Mouse (Mus musculus): Measurements from ENCODE around the gene Arhgap23. TPM values are rescaled to one million over a fixed set of nuclear protein-coding genes. Genes with fewer than 3 reads are reported as not detected.

Arhgap23 gene
- polyA plus RNA-seq, 1 experiment from 2014 or later, result 7.8 TPM

DNA sequence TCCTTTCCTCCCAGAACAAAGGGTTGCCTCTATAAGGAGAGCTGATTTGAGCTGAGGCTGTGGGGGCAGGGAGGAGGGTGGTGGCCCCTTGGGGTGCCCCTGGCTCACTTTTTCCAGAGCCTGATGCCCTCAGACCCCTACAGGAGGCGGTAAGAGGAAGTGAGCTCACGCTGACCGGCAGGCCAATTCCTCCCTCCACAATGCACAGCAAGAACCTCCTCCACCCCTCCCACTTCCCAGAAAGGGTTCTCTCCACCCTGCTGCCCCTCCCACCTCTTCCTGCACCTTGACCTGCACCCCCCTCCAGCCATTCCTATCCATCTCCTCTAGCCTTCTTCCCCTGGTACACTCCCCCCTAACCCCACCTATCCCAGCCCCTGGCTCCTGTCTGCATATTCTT, 3.2 kb upstream of the Arhgap23 start:
- no peak for DNase-seq (ENCODE audit: low spot score)
- H3K9me3 ChIP-seq, result no peaks in the 10 kb centered on the region
- 0 out of 2 replicates have a peak overlapping the region, but pooled peaks have one; percentile 15 for H3K4me3 ChIP-seq
- 10% methylated on average over 3 of the region's 3 CpGs for WGBS
- H3K27me3 ChIP-seq (ENCODE audit: insufficient read depth, poor library complexity, severe bottlenecking), result 0 out of 2 replicates have a peak, but pooled peaks cover 1% of the 10 kb centered on the region
- H3K4me1 ChIP-seq, result peaks cover 59% of the 10 kb centered on the region
- no peaks in the 10 kb centered on the region for H3K36me3 ChIP-seq
- peak overlapping the region; percentile 82 for H3K27ac ChIP-seq

DNA sequence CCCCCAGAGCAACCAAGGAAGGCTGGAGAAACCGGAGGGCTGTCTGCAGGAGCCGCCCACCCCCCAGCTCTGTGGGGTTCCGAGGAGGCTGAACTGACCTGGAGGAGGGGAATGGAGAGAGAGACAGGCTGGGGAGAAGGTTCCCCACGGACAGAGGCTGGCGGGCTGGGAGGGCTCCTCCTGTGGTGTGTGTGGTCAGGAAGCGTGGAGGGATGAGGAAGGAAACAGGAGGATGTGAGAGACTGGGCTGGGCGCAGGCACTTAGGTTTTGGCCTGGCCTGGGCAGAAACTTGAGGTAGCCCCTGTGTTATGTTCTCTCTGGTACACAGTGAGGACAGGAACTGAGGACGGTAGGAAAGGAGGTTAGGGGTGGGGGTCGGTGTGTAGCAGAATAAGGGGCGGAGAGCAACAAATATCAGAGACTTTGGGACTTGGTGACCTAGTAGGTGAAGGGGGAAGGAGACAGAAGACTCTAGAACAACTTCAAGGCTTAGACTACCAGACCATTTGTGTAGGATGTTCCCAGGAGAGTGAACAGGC, 2.5 kb upstream of the Arhgap23 start:
- 42% methylated on average over 10 of the region's 10 CpGs for WGBS
- H3K27me3 ChIP-seq (ENCODE audit: insufficient read depth, poor library complexity, severe bottlenecking), result no peaks in the 10 kb centered on the region
- no peak for DNase-seq (ENCODE audit: low spot score)
- H3K27ac ChIP-seq, result peak overlapping the region; percentile 82
- 0 out of 2 replicates have a peak overlapping the region, but pooled peaks have one; percentile 15 for H3K4me3 ChIP-seq
- H3K36me3 ChIP-seq, result no peaks in the 10 kb centered on the region
- peaks cover 59% of the 10 kb centered on the region for H3K4me1 ChIP-seq
- H3K9me3 ChIP-seq, result no peaks in the 10 kb centered on the region

DNA sequence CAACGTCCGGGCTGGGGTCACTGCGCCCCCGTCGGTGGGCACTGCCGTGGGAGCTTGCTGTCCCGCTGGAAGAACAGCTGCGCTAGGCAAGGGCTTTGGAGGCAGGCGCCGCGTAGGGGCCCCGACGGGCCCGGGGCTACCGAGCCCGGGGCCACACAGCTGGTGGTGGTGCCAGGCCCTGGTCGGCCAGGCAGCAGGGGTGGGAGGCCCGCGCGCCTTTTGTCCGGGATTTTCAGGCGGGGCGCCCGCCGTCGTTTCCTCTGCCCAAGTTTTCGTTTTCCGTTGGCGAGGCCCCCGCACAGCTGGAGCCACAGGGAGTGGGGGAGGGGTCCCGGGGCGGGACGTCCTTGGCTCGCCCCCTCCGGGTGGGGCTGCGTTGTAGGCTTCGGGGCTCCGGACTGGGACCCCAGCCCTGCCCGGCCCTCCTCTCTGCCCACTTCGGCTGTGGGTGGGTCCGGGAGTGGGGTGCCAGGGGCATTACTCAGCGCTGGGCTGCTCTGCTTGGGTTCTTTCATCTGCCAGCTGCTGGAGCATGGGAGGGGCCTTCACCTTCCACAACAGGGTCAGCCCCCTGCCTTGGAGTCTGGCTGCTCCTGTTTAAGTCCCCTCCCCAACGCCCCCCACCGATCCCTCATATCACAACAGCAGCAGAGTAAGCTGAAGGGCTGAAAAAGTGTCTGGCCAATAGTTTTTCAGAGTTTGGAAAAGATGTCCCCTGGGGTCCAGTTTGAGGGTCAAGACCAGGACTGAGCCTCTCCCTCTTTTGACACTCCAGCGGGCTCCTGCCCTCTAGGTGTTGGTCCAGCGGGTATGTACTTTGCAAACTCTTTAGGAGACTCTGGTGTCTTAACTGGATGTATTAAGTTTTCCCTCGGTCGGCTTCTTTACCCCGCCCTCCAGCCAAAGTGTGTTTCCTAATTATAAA, 641 bp downstream of the Arhgap23 start:
- Histone ChIP-seq H3K4me1 (peaks cover 65% of the 10 kb centered on the region), H3K36me3 (peaks cover 6% of the 10 kb centered on the region; the same call in 1 of the 2 replicates), H3K27ac (peak overlapping the region; percentile 96), H3K27me3 (ENCODE audit: insufficient read depth, poor library complexity, severe bottlenecking) (no peaks in the 10 kb centered on the region), H3K9me3 (no peaks in the 10 kb centered on the region), H3K4me3 (peak overlapping the region; percentile 96)
- WGBS, result 1% methylated on average over 49 of the region's 49 CpGs
- no peak for DNase-seq (ENCODE audit: low spot score)

DNA sequence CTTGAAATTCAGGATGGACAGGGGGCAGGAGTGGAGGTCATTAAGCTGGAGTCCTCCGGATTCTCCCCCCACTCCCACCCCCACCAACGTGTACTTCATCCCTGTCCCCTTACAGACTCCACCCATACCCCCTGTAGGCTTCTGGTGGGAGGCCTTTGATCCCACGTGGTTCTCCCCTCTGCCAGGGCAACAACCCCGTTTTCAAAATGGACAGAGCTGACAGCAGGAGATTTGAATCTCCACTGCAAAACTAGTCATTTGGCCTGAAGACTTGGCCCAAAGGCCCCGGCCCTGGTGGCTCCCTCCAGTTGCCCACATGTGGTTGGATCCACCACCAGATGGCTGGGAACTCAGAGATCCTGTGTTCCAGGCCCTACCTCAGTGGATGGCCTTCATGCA, 1.3 kb downstream of the Arhgap23 start:
- no peak for DNase-seq (ENCODE audit: low spot score)
- H3K4me3 ChIP-seq, result peak overlapping the region; percentile 96
- H3K9me3 ChIP-seq, result no peaks in the 10 kb centered on the region
- H3K4me1 ChIP-seq, result peaks cover 63% of the 10 kb centered on the region
- 7% methylated on average over 5 of the region's 5 CpGs for WGBS
- H3K27ac ChIP-seq, result peak overlapping the region; percentile 96; the same call in 1 of the 2 replicates
- peaks cover 7% of the 10 kb centered on the region; the same call in 1 of the 2 replicates for H3K36me3 ChIP-seq
- H3K27me3 ChIP-seq (ENCODE audit: insufficient read depth, poor library complexity, severe bottlenecking), result no peaks in the 10 kb centered on the region

DNA sequence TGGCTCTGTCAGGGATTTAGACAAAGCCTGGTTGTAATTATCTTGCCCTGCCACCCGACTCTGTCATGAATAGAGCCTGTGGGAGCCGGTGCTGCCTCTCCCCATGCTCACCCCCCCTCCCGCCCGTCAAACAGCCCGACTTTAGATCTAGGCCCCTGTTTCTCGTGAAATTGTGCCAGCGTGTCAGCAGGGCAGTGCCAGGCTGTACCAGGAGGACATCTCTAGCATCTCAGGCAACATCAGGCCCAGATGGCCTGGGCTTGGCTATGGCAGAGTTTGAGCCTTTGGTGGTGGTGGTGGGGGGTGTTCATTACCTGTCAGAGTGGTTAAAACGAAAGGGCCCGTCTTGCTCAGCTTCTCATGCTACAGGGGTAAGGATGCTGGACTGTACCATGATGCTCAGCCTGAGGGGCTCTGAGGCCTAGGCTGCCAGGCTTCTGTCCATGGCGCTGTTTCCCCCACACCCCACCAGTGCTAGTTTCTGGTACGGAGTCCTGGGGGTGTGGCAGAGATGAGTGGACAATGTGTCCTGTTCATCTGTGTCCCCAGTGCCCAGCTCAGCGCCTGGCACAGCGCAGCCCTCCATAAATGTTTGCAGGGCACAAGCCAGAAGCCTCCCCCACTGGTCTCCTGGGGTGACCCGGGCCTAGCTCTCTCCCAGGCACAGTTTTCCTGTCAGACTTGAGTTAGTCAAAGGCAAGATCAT, 3.7 kb downstream of the Arhgap23 start:
- 75% methylated on average over 14 of the region's 14 CpGs for WGBS
- H3K27ac ChIP-seq, result no peak overlapping the region
- H3K4me1 ChIP-seq, result peaks cover 70% of the 10 kb centered on the region

DNA sequence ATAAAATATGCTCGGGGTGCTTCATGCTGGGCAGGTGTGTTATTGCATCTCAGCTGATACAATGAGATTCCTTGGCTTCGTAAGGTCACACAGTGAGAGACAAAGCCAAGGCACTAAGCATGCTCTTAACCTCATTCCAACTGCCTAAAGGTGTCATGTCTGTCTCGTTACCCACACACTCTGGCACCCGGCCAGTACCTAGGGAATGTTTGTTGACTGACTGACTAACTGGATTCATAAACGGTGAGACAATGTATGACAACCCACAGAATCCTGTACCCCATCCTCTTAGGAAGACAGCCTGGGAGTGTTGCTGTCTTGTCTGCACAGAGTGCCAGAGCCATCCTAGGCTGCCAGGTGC, 4.2 kb downstream of the Arhgap23 start:
- Histone ChIP-seq H3K9me3 (no peaks in the 10 kb centered on the region), H3K27me3 (ENCODE audit: insufficient read depth, poor library complexity, severe bottlenecking) (no peaks in the 10 kb centered on the region), H3K4me1 (peaks cover 76% of the 10 kb centered on the region), H3K36me3 (peaks cover 7% of the 10 kb centered on the region; the same call in 1 of the 2 replicates), H3K27ac (0 out of 2 replicates have a peak overlapping the region, but pooled peaks have one; percentile 31), H3K4me3 (no peak overlapping the region)
- no peak for DNase-seq (ENCODE audit: low spot score)
- WGBS, result 71% methylated on average over 5 of the region's 5 CpGs

More for the DNA sequence above, 3.7 kb downstream of the Arhgap23 start:
- Histone ChIP-seq H3K9me3 (no peaks in the 10 kb centered on the region), H3K27me3 (ENCODE audit: insufficient read depth, poor library complexity, severe bottlenecking) (no peaks in the 10 kb centered on the region), H3K4me3 (no peak overlapping the region), H3K36me3 (peaks cover 7% of the 10 kb centered on the region; the same call in 1 of the 2 replicates)
- DNase-seq (ENCODE audit: low spot score), result peak; percentile 73

DNA sequence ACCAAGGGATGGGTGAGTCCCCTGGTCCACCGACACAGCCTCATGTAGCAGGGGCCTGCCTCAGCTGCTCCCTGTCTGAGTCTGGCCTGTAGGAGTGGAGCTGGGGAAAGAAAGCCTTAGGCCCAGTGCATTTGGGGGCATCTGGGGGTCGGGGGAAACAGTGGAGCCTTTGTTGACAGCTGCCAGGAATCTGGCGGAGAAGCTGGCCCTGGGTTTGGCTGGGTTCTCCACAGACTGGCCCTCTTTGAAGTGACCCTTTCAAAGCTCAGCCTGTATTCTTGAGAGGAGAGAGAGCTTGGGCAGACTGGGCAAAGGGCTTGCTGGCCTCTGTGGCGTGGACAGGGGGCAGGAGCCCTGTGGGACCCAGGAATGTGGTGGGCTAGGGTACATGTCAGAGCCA, 7.2 kb downstream of the Arhgap23 start:
- Histone ChIP-seq H3K4me3 (no peak overlapping the region), H3K36me3 (peaks cover 7% of the 10 kb centered on the region; the same call in 1 of the 2 replicates), H3K27me3 (ENCODE audit: insufficient read depth, poor library complexity, severe bottlenecking) (no peaks in the 10 kb centered on the region), H3K4me1 (peaks cover 62% of the 10 kb centered on the region), H3K27ac (peak overlapping the region; percentile 78), H3K9me3 (no peaks in the 10 kb centered on the region)
- 50% methylated on average over 4 of the region's 4 CpGs for WGBS
- peak; percentile 77 for DNase-seq (ENCODE audit: low spot score)

DNA sequence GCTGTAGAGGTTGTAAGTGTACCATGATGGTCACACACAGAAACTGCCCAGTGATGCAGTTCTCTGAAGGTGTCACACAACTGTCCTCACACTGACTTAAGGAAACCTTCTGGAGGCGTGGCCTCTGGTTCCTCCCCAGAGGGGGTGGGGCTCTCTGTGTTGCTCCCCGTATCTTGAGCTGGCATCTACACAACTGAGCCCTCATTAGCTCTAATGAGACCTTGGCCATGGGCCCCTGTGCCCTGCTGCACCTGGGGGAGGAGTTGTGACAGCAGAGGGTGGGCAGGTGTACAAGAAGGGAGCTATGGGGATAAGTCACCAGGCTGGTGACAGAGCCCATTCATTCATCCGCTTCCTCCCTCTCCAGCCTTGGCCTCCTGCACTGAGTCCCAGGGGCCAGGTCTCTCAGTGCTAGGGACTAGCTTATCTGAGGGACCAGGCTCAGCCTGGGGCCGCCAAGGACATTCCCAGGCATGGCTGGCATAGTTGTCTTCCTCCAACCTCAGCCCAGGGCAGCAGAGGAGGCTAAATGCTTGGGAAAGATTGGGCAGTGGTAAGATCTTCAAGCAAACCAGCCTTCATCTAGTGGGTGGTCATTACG, 8.9 kb downstream of the Arhgap23 start:
- Histone ChIP-seq H3K27me3 (ENCODE audit: insufficient read depth, poor library complexity, severe bottlenecking) (no peaks in the 10 kb centered on the region), H3K4me1 (peaks cover 65% of the 10 kb centered on the region), H3K27ac (peak overlapping the region; percentile 73), H3K9me3 (no peaks in the 10 kb centered on the region), H3K36me3 (peaks cover 7% of the 10 kb centered on the region; the same call in 1 of the 2 replicates), H3K4me3 (peak overlapping the region; percentile 16; the same call in 1 of the 2 replicates)
- DNase-seq (ENCODE audit: low spot score), result no peak
- 33% methylated on average over 5 of the region's 5 CpGs for WGBS

DNA sequence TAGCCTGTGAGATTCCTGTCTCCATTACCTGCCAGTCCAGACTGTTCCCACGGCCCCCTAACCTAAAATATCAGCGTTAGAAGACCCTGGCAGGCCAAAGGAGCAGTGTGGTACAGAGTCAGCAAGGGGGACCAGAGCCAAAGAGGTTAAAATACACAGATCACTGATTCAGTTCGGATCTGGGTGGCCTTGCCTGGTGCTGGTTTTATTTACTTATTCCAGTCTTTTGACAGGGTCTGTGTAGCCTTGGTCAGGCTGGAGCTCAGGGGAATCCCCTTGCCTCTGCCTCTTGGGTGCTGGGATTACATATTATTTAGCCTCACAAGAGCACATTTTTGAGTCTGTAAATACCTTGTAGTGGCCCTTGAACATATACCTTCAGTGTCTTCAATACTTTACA, 9.5 kb downstream of the Arhgap23 start:
- Histone ChIP-seq H3K4me1 (peaks cover 65% of the 10 kb centered on the region), H3K9me3 (no peaks in the 10 kb centered on the region), H3K4me3 (no peak overlapping the region), H3K36me3 (peaks cover 7% of the 10 kb centered on the region; the same call in 1 of the 2 replicates), H3K27me3 (ENCODE audit: insufficient read depth, poor library complexity, severe bottlenecking) (no peaks in the 10 kb centered on the region), H3K27ac (peak overlapping the region; percentile 73)
- DNase-seq (ENCODE audit: low spot score), result no peak
- WGBS, result 49% methylated on average over 3 of the region's 3 CpGs

DNA sequence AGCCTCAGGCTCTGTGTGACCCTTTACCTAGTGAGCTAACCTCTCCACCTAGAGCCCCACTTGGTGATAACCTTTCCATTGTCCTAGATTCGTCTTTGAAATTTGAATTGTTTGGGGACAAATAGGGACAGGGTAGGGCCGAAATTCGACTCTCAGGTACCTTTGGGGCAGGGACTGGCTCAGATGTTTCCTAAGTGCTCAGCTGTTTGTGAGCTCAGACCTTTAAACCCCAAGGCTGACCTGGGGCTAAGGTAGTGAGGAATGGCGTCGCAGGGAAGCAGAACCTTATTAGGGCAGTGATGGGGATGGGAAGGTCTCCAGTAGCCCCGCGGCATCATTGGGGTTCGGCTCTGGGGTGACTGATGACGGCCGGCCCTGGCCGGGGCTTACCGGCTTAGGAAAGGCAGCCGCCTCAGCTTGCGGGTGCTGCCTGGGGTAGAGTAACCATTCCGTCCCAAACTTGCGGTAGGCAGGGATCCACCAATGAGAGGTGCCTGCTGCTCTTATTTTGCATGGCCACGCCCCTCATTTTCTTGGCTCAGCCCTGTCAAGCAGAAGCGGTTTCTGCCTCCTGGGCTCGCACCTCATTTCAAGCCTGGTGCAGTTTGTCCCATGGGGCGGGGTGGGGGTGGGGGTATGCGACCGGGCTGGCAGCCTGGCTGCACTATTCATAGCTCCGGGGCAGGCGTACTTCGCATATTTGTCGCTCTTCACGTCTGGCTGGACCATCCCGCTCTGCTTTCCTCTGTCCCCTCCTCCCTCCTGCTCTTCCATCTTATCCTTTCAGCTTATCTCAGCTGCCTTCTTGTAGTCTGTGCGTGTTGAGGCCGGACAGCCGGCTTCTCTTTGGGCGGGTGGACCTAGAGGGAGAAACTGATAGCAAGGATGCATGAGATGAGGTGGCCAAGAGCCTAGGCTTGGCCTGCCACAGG, 12.7 kb downstream of the Arhgap23 start:
- DNase-seq (ENCODE audit: low spot score), result peak; percentile 95
- no peaks in the 10 kb centered on the region for H3K27me3 ChIP-seq (ENCODE audit: insufficient read depth, poor library complexity, severe bottlenecking)
- no peaks in the 10 kb centered on the region for H3K9me3 ChIP-seq
- peaks cover 61% of the 10 kb centered on the region for H3K4me1 ChIP-seq
- H3K36me3 ChIP-seq, result no peaks in the 10 kb centered on the region; the same call in 1 of the 2 replicates
- H3K4me3 ChIP-seq, result peak overlapping the region; percentile 56
- H3K27ac ChIP-seq, result peak overlapping the region; percentile 83
- under 1% methylated on average over 32 of the region's 32 CpGs for WGBS

DNA sequence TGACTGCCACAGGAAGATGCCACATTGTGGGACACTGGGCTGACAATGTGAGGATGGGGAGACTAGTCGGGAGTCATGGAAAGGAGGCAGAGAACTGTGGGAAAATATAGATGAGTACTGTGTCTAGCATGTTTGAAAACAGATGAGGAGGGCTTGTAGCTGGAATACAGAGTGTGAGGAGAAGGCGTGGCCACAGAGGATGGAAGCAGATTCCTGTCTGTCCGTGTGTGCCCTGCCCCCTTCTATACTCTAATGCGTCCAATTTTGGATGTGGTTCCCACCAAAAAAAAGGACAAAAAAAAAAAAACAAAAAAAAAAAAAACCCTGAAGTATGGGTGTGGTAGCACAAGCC, 13.4 kb downstream of the Arhgap23 start:
- 29% methylated on average over 4 of the region's 4 CpGs for WGBS
- DNase-seq (ENCODE audit: low spot score), result no peak
- H3K9me3 ChIP-seq, result no peaks in the 10 kb centered on the region
- H3K27ac ChIP-seq, result peak overlapping the region; percentile 83
- no peaks in the 10 kb centered on the region for H3K27me3 ChIP-seq (ENCODE audit: insufficient read depth, poor library complexity, severe bottlenecking)
- peak overlapping the region; percentile 56 for H3K4me3 ChIP-seq
- H3K4me1 ChIP-seq, result peaks cover 56% of the 10 kb centered on the region
- H3K36me3 ChIP-seq, result no peaks in the 10 kb centered on the region; the same call in 1 of the 2 replicates
